Mouse (Mus musculus) cortical plate, adult 2 months (tissue): Measurements from ENCODE around the gene Lpin2. TPM values are rescaled to one million over a fixed set of nuclear protein-coding genes. Genes with fewer than 3 reads are reported as not detected.

Experiments used
- H3K27ac ChIP-seq: fragments of 200-500 bp; 2 replicates; pipeline ENCODE4 v1.5.1; 2012; ENCODE audit warnings: low read length, control low read depth, inconsistent platforms; ENCODE audit not compliant: insufficient read depth
- H3K4me1 ChIP-seq: fragments of 200-500 bp; 2 replicates; pipeline ENCODE4 v1.6.1; 2011; ENCODE audit warnings: low read length; ENCODE audit not compliant: control insufficient read depth, insufficient read depth
- H3K4me3 ChIP-seq: fragments of 200-500 bp; 2 replicates; pipeline ENCODE4 v1.5.1; 2011; ENCODE audit warnings: mild to moderate bottlenecking, low read length, control low read depth; ENCODE audit not compliant: insufficient read depth
- CTCF ChIP-seq: fragments of 200-500 bp; IDR thresholded peaks from 2 replicates; pipeline ENCODE4 v1.5.1; 2011; ENCODE audit warnings: mild to moderate bottlenecking, control low read depth, low read length; ENCODE audit not compliant: insufficient read depth; ENCODE audit errors: extremely low read depth
- POLR2A ChIP-seq: fragments of 200-500 bp; IDR thresholded peaks from 2 replicates; pipeline ENCODE4 v1.6.1; 2011; ENCODE audit warnings: mild to moderate bottlenecking, low read length, control low read depth; ENCODE audit not compliant: insufficient read depth; ENCODE audit errors: extremely low read depth
- polyA plus RNA-seq: library from polyadenylated mRNA; depleted of rRNA; stranded (reverse); fragments of >200 nt; gene quantifications from 2 replicates; pipeline ENCODE4 v1.2.3, GENCODE M21; 2012

Gene Lpin2
- polyA plus RNA-seq, 1 experiment: 33.9 TPM

DNA sequence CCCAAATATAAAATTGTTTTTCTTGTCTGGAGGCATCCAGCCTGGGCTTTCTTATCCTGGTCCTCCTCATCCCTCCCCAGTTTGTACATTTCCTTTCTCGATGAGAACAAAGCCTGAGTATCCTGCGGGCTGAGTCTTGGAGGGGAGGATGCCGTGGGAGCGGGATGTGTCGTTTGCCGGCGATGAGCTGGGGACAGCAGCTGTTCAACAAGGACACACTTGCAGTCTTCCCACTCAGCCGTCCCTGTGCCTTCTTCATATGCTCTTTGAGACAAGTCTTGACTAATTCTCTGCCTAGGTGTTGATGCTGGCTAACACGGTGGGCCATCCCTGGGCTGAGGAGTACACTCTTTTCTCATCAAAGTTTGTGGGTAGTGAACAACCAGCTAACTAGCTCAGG, 13.5 kb upstream of the Lpin2 start:
- TF ChIP-seq CTCF (no peak), POLR2A (no peak)
- no peaks in the 10 kb centered on the region for H3K4me1 ChIP-seq
- H3K27ac ChIP-seq: no peak overlapping the region
- H3K4me3 ChIP-seq: no peak overlapping the region

DNA sequence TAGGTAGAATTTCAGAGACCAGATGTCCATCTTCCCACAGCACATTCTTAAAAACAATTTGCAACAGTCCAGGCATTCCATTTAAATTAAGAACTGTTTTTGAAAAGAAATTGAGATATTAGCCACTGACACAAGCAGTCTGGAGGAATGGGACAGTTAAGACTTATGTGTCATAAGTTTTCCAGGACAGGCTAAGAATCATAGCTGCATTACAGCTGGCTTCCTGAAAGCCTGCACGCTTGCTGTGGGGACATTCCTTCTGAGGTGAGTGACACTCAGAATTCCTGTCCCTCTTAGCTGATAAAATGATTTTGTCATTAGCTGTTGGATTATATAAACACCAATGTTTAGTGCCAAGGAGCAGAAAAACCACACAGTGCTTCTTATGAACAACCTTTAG, 12.7 kb upstream of the Lpin2 start:
- no peak for TF ChIP-seq CTCF
- no peaks in the 10 kb centered on the region for H3K4me1 ChIP-seq

DNA sequence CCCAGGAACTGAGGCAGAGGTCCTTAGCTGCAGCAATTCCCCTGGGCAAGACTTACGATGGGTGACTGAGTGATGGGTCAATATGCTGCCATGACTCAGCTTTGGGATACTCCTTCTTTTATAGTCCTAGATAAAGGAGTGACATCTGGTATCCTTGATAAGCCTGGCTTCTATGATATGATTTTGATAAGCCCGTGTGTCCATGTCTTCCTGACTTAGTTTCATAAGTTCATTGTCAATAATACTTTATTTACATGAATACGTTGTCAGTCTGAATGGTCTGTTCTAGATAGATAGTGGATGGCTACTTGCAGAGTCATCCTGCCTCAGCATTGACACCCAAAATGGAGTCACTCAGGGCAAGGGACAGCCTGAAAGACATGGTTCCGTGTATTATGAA, 11.2 kb upstream of the Lpin2 start:
- TF ChIP-seq POLR2A: no peak
- TF ChIP-seq CTCF: no peak
- Histone ChIP-seq H3K4me3 (no peak overlapping the region), H3K27ac (no peak overlapping the region)

More for the DNA sequence above, 12.7 kb upstream of the Lpin2 start:
- H3K4me3 ChIP-seq: no peak overlapping the region
- H3K27ac ChIP-seq: no peak overlapping the region

DNA sequence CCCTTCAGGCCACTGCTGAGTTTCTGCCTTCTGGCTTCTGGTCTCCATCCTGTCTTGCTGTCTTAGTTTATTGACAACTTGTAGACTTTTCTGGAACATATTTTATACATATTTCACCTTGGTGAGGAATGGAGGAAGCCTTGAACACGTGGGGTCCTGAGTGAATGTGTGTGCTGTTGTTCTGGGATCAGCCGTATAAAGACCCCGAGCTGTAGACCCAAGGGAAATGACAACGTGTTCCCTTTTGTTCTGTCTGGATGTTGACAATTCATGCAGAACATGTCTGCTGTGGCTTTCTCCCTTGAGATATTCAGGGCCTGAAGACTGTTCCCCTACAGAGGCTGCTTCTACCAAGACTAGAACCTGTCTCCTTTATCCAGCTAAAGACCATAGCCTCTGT, 5.0 kb upstream of the Lpin2 start:
- H3K4me1 ChIP-seq: peaks cover 1% of the 10 kb centered on the region; the same call in 1 of the 2 replicates
- peak overlapping the region; percentile 35; the same call in 1 of the 2 replicates for H3K27ac ChIP-seq
- TF ChIP-seq POLR2A: no peak
- no peak overlapping the region for H3K4me3 ChIP-seq

More for the DNA sequence above, 11.2 kb upstream of the Lpin2 start:
- no peaks in the 10 kb centered on the region for H3K4me1 ChIP-seq

DNA sequence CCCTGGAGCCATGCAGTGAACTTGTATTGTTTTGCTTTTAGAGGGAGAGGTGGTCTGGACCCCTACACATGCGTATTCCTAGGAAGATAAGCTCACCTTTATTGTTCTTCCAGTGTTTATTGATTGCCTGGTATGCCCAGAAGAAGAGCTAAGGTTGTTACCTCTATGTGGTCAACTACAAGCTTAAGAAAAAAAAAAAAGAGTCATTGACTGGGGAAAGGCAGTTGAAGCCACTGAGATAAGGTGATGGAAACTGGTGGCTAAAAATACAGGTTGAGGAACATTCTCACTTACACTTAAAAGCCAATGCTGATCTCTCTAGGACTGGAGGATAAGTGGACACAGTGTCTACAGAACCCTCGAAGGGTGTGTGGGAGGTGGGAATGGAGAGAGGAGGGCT, 4.4 kb upstream of the Lpin2 start:
- Histone ChIP-seq H3K4me3 (no peak overlapping the region), H3K27ac (no peak overlapping the region), H3K4me1 (peaks cover 1% of the 10 kb centered on the region; the same call in 1 of the 2 replicates)
- TF ChIP-seq POLR2A (no peak), CTCF (no peak)

DNA sequence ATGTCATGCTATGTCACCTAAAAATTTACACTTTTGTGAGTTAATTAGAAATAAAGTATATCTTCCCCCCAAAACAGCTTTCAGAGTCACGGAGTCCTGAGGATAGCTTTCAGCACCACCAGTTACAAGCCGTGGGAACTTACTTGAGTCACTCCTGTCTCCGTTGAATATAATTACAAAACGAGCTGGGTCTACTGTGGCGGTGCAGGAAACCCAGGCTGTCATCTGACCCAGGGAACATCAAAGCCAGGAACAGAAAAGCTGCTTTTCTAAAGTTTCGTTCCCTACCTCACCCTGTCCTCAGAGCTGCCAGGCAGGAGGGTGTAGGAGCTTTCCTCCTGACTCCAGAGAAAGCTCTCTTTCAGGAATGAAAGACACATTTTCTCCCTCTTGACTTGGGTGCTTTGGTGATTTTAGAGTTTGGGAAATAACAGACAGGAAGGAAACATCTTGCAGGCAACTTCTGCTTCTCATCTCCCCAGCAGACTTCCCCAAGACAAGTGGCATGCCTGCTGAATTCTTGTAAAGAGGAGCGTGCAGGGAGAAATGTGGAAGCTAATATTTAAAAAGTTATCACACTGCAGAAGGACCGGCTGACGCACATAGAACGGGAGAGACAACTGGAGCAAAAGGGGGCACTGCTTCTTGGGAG, 3.7 kb upstream of the Lpin2 start:
- 0 out of 2 replicates have a peak overlapping the region, but pooled peaks have one; percentile 11 for H3K27ac ChIP-seq
- H3K4me1 ChIP-seq: peaks cover 1% of the 10 kb centered on the region; the same call in 1 of the 2 replicates
- peak overlapping the region; percentile 18; the same call in 1 of the 2 replicates for H3K4me3 ChIP-seq
- TF ChIP-seq POLR2A: no peak
- TF ChIP-seq CTCF: no peak

DNA sequence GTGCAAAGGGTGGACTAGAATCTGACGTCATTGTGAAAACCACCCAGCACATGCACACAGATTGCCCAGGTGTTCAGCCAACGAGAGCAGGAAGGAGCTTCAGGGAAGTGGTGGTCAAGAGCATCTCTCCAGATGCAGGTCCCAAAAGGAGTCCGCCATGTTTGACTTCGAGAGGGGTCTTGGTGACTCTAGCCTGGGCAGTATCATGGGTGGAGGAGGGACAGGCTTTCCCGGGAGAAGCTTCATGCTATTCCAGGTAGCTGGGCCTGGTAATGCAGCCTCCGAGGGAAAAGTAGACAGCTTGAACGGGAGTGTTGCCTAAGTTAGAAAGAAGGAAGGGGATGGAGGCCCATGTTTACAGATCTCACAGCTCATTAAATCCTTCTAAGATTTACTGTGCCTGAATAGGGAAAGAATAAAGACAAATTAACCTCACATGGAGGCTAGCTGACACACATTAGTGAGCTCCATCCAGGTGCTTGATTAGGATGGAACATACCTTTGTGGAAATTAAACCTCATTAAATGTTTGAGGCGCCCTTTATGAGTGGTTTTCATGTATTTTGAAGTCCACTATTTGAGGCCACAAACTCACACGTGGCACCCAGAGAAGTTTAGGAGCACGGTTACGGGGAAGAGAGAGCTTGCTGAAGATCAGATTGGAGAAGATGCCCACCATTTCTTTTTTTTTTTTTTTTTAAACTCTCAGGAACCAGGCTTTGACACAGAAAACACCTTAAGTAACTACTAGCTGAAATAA, 2.6 kb upstream of the Lpin2 start:
- H3K4me1 ChIP-seq: peaks cover 1% of the 10 kb centered on the region; the same call in 1 of the 2 replicates
- no peak overlapping the region for H3K4me3 ChIP-seq
- TF ChIP-seq POLR2A (no peak), CTCF (no peak)
- H3K27ac ChIP-seq: no peak overlapping the region

DNA sequence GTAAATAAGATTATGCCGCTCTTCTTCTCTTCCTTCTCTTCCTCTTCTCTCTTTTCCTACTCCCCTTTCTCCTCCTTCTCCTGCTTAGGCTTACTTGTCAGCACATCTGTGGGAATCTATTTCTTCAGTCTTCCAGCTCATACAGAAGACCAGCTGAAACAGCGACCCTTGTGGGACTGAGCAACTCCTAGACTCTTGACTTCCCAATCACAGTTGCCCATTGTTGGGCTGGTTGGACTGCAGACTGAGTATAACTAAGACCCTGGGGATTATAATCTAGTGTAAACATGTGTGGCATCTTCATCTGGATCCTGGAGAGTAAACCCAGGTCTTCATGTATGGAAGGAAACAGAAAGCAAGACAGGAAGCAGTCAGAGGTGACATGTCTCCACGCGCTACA, 1.8 kb upstream of the Lpin2 start:
- H3K27ac ChIP-seq: no peak overlapping the region
- peaks cover 1% of the 10 kb centered on the region; the same call in 1 of the 2 replicates for H3K4me1 ChIP-seq
- TF ChIP-seq POLR2A (no peak), CTCF (no peak)
- H3K4me3 ChIP-seq: no peak overlapping the region

DNA sequence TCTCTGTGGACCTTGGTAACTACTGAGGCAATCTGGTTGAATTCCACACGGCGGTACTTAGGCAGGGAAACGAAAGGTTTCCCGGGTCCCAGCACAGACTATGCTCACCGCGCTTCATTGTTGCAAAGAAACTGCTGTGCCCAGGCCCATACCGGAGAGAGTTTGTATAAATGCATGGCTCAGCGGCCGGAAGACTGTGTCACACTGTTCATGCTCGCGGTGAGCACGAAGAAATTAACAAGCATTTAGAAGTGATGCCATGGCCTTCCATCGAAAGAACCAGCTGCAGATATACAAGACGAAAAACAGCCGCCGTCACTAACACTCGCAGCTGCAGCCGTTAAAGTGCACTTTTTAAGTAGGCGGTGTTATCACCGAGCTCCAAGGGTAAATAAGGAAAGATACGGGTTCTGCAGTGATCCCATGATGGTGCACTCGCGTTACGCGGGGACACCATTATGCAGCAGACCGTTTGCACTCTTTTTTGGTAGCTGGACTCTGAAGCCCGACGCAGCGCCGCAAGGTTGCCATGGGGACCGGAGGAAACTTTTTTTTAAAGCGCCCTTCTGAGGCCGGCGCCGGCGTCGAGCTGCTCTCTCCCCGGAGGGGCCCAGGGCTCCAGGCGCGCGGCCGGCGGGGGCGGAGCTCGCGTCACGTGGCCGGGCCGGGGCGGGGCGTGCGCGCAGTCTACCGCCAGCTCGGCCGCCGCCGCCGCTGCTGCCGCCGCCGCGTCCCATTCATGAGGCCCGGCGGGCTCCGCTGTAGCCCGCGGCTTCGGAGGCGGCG, 704 bp downstream of the Lpin2 start:
- Histone ChIP-seq H3K27ac (peak overlapping the region; percentile 84; the same call in 1 of the 2 replicates), H3K4me1 (peaks cover 1% of the 10 kb centered on the region; the same call in 1 of the 2 replicates), H3K4me3 (peak overlapping the region; percentile 65)
- TF ChIP-seq POLR2A (no peak), CTCF (no peak)
